Mouse (Mus musculus) heart, postnatal 0 days (tissue): ENCODE measurements around the gene Tspyl1. TPM values are rescaled to one million over a fixed set of nuclear protein-coding genes. Genes with fewer than 3 reads are reported as not detected.
"Not testable (repeated sequence)": the region's sequence is repeated elsewhere in the genome, so short reads cannot be mapped to it uniquely, and the experiment has no call there.

Experiments
- ATAC-seq: fragments of 200-750 bp; cut with Nextera tagmentation; 2 replicates; pipeline ENCODE4 v1.8.0; 2017; ENCODE audit warnings: low read depth, moderate number of reproducible peaks, moderate library complexity; ENCODE audit not compliant: insufficient read depth
- DNase-seq: peaks from one replicate; pipeline ENCODE4 v3.0.0-alpha.2; 2016; ENCODE audit warnings: low spot score
- H3K27ac ChIP-seq: fragments of 300-500 bp; sonication (generic); 2 replicates; pipeline ENCODE4 v1.5.1; 2014; ENCODE audit warnings: low read depth, mild to moderate bottlenecking
- H3K27me3 ChIP-seq: fragments of 300-500 bp; sonication (generic); 2 replicates; pipeline ENCODE4 v1.6.1; 2014; ENCODE audit warnings: low read length, mixed read lengths; ENCODE audit not compliant: control insufficient read depth, insufficient read depth
- H3K36me3 ChIP-seq: fragments of 300-500 bp; sonication (generic); replicated peaks from 2 replicates; pipeline ENCODE4 v1.6.1; 2014; ENCODE audit warnings: low read length, mixed read lengths; ENCODE audit not compliant: control insufficient read depth, insufficient read depth
- H3K4me1 ChIP-seq: fragments of 300-500 bp; sonication (generic); 2 replicates; pipeline ENCODE4 v1.6.1; 2014; ENCODE audit warnings: antibody characterized with exemption; ENCODE audit not compliant: control insufficient read depth, insufficient read depth
- H3K4me2 ChIP-seq: fragments of 300-500 bp; sonication (generic); 2 replicates; pipeline ENCODE4 v1.6.1; 2014; ENCODE audit warnings: low read depth, mild to moderate bottlenecking, low read length, moderate library complexity
- H3K4me3 ChIP-seq: fragments of 300-500 bp; sonication (generic); 2 replicates; pipeline ENCODE4 v1.5.1; 2014; ENCODE audit warnings: low read depth, low read length
- H3K9ac ChIP-seq: fragments of 300-500 bp; sonication (generic); replicated peaks from 2 replicates; pipeline ENCODE4 v1.6.1; 2014; ENCODE audit warnings: low read depth, low read length, mixed read lengths
- H3K9me3 ChIP-seq: fragments of 300-500 bp; sonication (generic); replicated peaks from 2 replicates; pipeline ENCODE4 v1.6.1; 2016; ENCODE audit warnings: low read length; ENCODE audit not compliant: control insufficient read depth
- CTCF ChIP-seq: IDR thresholded peaks from 2 replicates; pipeline ENCODE4 v1.5.1; 2016; ENCODE audit warnings: antibody characterized with exemption, control low read depth, low read depth
- EP300 ChIP-seq: IDR thresholded peaks from 2 replicates; pipeline ENCODE4 v1.6.1; 2016; ENCODE audit warnings: antibody characterized with exemption, low read depth
- WGBS: fragments of 180-500 bp; shearing (Covaris S2); extraction: QIAGEN DNeasy Blood & Tissue Kit; methylation state at CpG from one replicate; pipeline ENCODE4 v1.1.7; 2014; 5-methylcytosine and 5-hydroxymethylcytosine counted together
- polyA plus RNA-seq: library from polyadenylated mRNA; unstranded; fragments of >200 nt; fragmentation: Nextera tagmentation; extraction: Ambion mirVana; gene quantifications from 2 replicates; pipeline ENCODE4 v1.2.1, GENCODE M21; 2015
- total RNA-seq: library from RNA; depleted of rRNA; stranded (reverse); fragments of >200 nt; gene quantifications from 2 replicates; pipeline ENCODE4 v1.2.3, GENCODE M21; 2014; ENCODE audit warnings: low replicate concordance

Tspyl1 gene
- total and polyA plus RNA-seq, 2 experiments from 2014 or later = 56.3 to 61.2 TPM

DNA sequence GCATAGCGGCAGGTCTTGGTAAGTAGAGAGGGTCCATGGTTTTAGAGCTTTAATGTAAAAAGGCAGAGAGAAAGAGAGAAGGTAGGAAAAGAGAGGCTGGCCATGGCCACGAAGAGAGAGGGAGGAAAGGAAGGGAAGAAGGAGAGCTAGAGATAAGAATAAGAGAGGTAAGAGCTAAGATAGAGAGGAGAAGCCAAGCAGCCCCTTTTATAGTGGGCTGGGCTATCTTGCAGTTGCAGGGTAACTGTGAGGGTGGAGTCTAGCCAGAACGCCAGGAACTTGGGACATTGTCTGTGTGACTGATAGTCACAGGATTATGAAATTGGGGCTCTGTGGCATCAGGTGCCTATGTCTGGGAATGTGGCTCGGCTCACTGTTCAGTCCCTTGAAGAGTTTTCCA is 43.5 kb upstream of the Tspyl1 start:
- Histone ChIP-seq H3K27me3 (no peaks in the 10 kb centered on the region), H3K9me3 (no peaks in the 10 kb centered on the region), H3K36me3 (no peaks in the 10 kb centered on the region), H3K9ac (no peak overlapping the region), H3K4me1 (no peaks in the 10 kb centered on the region), H3K4me3 (no peak overlapping the region), H3K27ac (no peak overlapping the region), H3K4me2 (no peak overlapping the region)
- ATAC-seq = no peak
- TF ChIP-seq EP300 (no peak), CTCF (no peak)
- 60% methylated on average over 4 of the region's 4 CpGs for WGBS
- DNase-seq = no peak

DNA sequence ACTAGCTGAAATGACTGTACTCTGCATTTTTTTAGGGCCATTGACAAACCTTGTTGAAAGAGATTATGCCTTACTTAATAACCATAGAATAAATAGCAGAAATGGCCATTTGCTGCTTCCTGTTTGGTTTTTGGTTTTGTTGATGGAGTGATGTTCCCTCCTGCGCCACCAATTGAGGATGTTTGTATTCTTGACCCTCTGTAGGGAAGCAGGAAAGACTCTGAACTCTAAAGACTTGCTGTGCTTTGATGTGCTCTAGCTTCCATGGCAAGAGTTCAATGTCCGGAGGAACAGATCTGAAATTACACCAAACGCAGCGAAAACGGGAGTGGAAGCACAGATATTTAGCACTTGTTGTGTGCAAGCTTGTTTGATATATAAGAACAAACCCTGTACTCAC is 37.2 kb upstream of the Tspyl1 start:
- H3K9me3 ChIP-seq = no peaks in the 10 kb centered on the region
- no peak for ATAC-seq
- no peaks in the 10 kb centered on the region for H3K4me1 ChIP-seq
- no peak for DNase-seq
- no peak overlapping the region for H3K4me3 ChIP-seq
- no peak overlapping the region for H3K4me2 ChIP-seq
- H3K9ac ChIP-seq = no peak overlapping the region
- WGBS = 61% methylated on average over 5 of the region's 5 CpGs
- no peaks in the 10 kb centered on the region for H3K27me3 ChIP-seq
- TF ChIP-seq CTCF (no peak), EP300 (no peak)
- no peak overlapping the region for H3K27ac ChIP-seq
- no peaks in the 10 kb centered on the region for H3K36me3 ChIP-seq

DNA sequence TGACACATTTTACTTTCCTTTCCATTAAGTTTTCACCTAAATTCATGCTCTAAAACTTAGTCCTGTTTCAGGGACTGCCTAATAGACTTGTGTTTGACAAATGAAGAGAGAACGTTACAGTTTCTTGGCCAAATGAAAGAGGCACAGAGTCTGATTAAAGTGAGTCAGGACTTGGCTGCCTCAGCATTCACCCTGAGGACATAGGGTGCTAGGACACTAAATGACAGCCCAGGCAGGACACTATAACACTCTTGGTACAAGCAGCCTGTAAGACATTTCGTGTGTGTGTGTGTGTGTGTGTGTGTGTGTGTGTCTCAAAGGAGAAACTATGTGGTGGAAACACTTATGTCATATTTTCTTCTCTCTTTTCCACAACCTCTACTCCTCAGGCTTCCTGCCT is 35.9 kb upstream of the Tspyl1 start:
- no peaks in the 10 kb centered on the region for H3K4me1 ChIP-seq
- H3K9me3 ChIP-seq = no peaks in the 10 kb centered on the region
- TF ChIP-seq EP300 = no peak
- no peak for TF ChIP-seq CTCF
- no peak overlapping the region for H3K4me2 ChIP-seq
- ATAC-seq = peak; percentile 57; the same call in 1 of the 2 replicates
- DNase-seq = peak; percentile 12
- no peaks in the 10 kb centered on the region for H3K27me3 ChIP-seq
- H3K9ac ChIP-seq = no peak overlapping the region
- WGBS = 55% methylated on average over 2 of the region's 2 CpGs
- H3K27ac ChIP-seq = no peak overlapping the region
- no peak overlapping the region for H3K4me3 ChIP-seq
- H3K36me3 ChIP-seq = no peaks in the 10 kb centered on the region

DNA sequence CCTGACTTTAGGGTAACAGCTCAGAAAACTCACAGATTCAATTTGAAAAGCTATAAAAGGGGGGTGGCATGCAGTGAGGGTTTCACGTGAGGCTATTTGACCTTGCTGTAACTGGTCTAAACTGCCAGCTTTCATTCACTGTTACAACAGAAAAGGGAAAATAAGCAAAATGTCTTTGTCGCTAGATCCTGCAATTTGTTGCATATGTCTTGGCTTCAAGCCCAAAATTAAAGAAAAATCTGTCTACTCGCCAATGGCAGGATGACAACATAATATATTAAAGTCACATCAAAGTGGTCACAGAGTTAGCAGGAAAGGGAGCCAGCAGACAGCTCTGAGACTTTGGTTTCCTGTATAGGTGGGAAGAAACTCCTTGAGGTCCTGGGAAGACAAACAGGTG is 34.2 kb upstream of the Tspyl1 start:
- Histone ChIP-seq H3K27me3 (no peaks in the 10 kb centered on the region), H3K4me2 (no peak overlapping the region), H3K4me1 (no peaks in the 10 kb centered on the region), H3K9ac (no peak overlapping the region), H3K4me3 (no peak overlapping the region), H3K27ac (no peak overlapping the region), H3K36me3 (no peaks in the 10 kb centered on the region), H3K9me3 (no peaks in the 10 kb centered on the region)
- DNase-seq = peak; percentile 26
- WGBS = 53% methylated on average over 3 of the region's 3 CpGs
- TF ChIP-seq EP300 = no peak
- no peak for TF ChIP-seq CTCF
- no peak for ATAC-seq

DNA sequence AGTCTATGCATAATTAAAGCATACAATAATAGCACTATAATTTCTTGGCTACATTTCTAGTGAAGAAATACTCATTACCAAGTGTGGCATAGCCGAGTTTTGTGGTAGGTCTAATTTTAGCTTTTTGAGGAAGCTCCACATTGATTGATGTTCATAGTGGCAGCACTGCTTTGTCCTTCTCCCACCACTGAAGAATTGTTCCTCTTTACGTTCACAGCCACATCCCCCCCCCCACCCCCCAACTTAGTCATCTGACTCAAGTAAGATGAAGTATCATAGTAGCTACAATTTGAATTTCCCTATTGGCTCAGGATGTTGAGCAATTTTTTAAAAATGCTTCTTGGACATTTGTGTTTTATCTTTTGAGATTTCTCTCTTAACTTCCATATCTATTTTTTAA is 32.4 kb upstream of the Tspyl1 start:
- ATAC-seq (no peak), DNase-seq (no peak)
- Histone ChIP-seq H3K27me3 (no peaks in the 10 kb centered on the region), H3K9ac (no peak overlapping the region), H3K36me3 (no peaks in the 10 kb centered on the region), H3K4me2 (no peak overlapping the region), H3K9me3 (no peaks in the 10 kb centered on the region), H3K27ac (no peak overlapping the region), H3K4me3 (no peak overlapping the region), H3K4me1 (no peaks in the 10 kb centered on the region)
- TF ChIP-seq CTCF (no peak), EP300 (no peak)
- 32% methylated on average over 2 of the region's 2 CpGs for WGBS

DNA sequence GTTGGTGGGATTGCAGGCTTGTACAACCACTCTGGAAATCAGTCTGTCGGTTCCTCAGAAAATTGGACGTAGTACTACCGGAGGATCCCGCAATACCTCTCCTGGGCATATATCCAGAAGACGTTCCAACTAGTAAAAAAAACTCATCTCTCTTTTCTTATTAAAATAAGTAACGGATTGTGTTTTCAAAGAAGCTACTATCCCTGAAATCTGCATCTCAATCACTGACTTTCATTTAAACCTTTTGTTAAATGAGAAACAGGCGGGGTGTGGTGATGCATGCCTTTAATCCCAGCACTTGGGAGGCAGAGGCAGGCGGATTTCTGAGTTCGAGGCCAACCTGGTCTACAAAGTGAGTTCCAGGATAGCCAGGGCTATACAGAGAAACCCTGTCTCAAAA is 29.2 kb upstream of the Tspyl1 start:
- not testable (repeated sequence) for H3K9ac ChIP-seq, H3K4me3 ChIP-seq, ATAC-seq, DNase-seq, H3K27ac ChIP-seq, H3K36me3 ChIP-seq, H3K27me3 ChIP-seq, H3K9me3 ChIP-seq, H3K4me1 ChIP-seq, H3K4me2 ChIP-seq
- WGBS = 92% methylated on average over 9 of the region's 9 CpGs
